Mouse (Mus musculus) heart, adult 2 months (tissue): Measurements from ENCODE around the gene Gm3448.
"Not testable (repeated sequence)": the region's sequence is repeated elsewhere in the genome, so short reads cannot be mapped to it uniquely, and the experiment has no call there.

Experiments
- CTCF ChIP-seq: fragments of 200-600 bp; IDR thresholded peaks from 2 replicates; pipeline ENCODE4 v1.8.1; 2022; ENCODE audit warnings: antibody characterized with exemption, mild to moderate bottlenecking, moderate library complexity
- EP300 ChIP-seq: fragments of 200-500 bp; IDR thresholded peaks from 2 replicates; pipeline ENCODE4 v1.6.1; 2011; ENCODE audit warnings: low read depth, low read length, control low read depth; ENCODE audit not compliant: insufficient read depth

DNA sequence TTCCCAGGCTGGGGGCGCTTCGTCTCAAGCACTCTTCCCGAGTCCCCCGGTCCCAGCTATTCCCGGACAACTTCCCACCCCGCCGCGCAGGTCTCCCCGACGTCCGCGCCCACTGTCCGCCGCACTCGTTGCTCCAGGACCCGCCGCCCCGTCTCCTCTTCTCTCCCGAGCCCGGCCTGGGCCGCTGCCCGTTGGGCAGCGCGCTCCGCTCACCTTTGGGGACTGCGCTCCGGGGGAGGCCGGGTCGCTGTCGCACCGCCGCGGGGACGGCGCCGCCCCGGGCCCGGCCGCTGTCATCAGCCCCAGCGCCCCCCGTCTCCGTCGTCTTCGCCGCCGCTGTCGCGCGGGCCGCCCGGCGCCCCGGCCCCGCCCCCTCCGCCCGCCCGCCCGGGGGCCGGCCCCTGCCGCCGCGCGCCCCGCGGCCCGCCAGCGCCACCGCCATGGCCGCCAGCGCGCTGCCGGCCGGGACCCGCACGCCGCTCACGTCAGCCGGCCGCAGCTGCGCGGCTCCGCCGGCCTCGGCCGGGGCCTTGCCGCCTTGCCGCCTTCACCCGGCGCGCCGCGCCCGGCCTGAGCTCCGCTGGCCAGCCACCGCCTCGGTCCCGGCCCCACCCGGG lies 48.7 kb downstream of the Gm3448 start:
- not testable (repeated sequence) for TF ChIP-seq CTCF, EP300
